Mouse (Mus musculus) kidney, adult 8-10 months (tissue): ENCODE measurements at regions not wholly inside any gene's neighbourhood (a gene's known extent, or its start where the extent isn't known, plus 50 kb on each side); places are given as distances from the start of the nearest gene placed in this dataset.

Experiments used
- DNase-seq, 2 experiments: peaks; one replicate each; pipeline ENCODE4 v3.0.0; 2022

DNA sequence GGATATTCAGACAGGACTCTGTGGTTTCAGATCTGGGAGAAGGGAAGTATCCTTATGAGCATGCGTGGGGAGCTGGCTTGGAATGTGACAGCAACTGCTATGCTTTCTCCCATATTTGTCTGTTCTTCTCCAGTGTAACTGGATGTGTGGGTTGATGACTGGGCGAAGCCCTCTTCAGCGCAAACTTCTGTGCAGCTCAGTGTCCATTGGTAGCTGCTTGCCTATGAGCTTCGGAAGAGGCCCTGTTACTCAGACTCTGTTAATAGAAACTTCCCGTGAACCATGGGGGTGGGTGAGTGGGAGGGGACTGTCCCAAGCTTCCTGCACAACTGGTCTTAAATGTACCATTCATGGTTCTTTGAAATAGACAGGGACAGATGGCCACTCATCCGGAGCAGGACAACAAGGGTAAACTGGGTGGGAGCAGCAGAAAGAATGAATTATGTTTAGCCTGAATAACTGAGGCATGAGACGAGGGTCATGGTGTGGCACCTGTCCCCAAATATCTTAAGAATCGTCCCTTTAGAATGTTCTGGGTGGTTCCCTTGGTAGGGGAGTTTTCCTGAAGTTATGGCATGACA is 141.1 kb upstream of the Plxnc1 start:
- DNase-seq = no peak

DNA sequence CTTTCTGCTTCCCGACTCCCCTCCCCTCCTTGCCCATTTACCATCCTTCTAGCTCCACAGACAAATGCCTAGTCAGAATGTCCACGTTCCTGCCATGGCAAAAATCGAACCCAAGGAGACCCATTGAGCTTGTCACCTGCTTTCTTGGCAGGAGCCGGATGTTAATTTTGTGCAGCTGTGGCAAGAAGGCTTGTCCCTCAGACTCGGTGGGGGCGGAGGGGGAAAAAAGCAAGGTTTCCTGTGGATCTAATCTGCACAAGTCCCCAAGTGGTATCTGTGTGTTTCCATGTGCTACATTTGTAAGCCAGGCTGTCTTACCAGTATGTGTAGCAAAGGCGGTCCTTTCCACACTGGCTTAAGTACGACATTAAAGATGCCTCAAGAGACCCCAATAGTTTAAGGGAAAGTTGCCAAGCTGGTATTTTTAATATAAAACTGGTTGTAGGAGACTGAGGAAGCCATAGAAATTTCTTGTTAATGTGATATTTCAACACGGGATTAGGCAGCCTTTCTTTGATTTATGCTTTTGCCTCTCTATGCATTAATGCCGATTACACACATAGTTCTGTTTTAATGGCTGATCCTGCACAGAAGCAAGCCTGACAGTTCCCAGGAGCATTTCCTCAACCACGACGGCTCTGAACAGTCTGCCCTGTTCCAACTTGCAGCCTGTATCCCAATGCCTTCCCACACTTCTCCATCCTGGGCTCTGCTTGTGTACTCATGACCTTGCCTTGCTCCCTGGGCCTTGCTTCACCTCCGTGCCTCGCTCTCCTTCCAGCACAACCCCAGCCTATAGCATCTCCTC is 138.9 kb upstream of the Plxnc1 start:
- DNase-seq = no peak

DNA sequence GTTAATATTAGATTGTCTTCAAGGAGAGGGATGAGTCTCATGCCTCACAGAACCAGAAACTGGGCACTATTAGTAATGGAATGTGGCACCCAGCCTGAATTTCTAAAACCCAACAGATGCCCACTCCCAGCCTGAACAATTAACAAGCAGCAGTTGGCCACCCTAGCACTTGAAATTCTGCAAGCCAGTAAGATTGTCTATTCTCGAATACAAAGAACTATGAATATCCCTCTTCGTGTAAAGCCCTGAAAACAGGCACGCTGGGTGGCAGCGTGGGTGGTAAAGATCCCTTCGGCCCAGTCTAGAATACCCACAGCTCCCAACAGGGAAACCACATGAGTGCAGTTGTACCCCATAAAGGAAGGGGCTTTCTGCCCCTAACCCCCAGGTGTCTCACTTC is 138.0 kb upstream of the Plxnc1 start:
- DNase-seq = no peak

DNA sequence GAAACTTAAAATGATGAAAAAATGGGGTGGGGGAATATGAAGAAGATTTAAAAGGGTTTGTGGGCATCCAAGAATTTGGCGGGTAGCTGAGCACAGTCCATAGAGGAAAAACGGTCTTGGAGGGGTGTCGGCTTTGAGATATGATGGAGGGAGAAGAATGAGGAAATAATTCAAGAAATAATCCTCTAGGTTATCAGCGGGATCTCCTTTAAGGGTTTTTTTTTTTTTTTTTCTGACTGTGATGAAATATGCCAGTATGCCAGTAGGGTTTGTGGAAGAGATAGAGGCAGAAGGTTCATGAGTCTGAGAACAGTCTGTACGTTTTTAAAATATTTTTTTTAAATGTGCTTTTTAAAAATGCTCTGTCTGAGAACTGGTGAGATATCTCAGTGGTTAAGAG is 135.3 kb upstream of the Plxnc1 start:
- no peak for DNase-seq

DNA sequence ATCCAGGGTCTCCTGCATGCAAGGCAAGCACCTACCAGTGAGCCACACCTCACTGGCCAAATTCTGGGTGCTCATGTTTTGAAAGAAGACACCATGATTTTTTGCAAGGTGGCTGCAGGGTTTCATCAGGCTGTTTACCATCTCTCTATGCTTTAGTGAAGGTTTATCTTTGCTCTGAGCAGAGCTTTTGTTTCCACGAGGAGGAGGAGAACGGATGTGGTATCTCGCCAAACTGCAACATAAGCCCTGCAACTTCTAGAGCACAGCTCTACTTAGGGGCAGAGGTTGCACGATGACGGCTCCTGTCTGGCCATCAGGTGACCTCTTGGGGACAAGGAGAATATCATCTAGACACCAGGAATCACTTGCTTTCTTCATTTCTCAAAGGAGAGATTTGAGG is 131.8 kb upstream of the Plxnc1 start:
- no peak for DNase-seq

DNA sequence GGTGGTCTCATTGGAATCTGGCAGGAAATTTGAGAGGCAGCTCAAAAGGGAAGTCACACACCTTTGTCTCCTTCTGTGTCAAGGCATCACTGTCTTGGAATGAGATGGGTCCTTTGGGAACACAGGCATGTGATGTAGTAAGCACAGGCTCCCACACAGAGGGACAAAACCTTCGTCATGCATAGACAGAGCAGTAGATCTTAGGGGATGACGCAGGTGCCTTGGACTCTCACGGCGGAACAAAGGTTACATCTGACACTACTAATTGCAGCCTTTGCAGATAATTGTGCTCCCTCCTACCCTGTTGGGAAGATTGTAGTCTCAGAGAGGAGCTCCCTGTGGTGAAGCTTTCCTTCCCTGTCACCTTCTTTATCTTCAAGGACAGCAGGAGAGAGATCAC is 131.3 kb upstream of the Plxnc1 start:
- DNase-seq = no peak

DNA sequence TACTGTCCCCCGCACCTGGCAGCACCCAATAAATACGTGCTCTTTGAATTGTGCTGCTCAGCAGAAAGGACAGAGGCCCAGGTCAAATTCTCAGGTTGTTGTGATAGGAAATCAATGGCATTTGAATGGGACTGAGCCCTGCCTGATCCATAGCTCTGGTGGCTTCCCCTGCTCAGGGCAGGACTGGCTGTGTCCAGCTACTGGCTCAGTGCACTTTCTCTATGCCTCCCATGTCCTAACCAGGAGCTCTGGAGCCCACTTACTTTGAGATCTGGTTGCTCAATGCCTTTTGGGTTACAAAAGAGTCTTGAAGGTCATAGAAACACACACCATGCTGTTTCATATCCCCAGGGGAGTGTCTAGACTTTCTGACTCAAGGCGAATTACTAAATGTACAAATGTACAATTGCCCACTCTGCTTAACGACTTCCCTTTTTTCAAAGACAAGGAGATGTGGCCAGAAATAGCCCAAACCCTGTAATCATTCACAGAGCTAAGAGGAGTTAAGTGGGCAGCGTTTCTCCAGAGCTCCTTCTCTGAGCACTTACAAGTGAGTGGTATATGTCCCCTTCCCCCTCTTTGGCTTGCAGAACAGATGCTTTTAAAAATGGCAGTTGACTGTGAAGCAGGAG is 130.4 kb upstream of the Plxnc1 start:
- no peak for DNase-seq

DNA sequence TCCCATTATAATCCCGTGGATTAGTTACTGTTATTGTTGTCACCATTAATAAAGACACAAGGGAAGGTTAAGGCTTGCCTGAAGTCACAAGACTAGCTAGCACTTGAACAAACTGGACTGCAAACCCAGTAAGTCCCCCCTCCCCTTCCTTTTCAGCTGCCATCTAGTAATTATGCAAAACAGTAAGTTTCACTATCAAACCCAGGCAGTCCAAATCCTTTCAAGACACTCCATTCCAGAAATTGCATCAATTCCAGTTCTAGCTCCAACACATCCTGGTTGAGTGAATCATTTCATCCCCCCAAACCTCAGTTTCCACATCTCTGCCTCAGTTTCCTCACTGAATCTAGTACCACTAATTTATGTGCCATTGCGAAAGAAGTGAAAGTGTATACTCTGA is 129.7 kb upstream of the Plxnc1 start:
- DNase-seq = no peak

DNA sequence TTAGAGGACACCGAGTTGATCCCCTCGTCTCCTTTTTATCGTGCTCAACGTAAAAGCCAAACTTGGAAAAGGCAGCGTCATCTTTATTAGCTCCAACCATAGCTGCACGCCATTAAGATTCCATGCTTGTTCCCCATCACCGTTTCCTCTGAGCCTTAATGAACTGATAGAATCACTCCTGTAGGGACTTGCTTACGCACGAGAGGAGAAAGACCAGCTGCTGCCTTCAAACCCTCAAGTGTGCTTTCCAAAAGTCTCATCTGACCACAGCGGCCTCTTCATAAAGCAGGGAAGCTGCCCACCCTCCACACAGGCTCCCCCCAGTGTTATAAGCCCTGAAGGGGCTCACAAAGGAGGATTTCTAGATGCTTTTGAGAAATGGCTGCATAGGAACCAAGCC is 123.3 kb upstream of the Plxnc1 start:
- DNase-seq = no peak

DNA sequence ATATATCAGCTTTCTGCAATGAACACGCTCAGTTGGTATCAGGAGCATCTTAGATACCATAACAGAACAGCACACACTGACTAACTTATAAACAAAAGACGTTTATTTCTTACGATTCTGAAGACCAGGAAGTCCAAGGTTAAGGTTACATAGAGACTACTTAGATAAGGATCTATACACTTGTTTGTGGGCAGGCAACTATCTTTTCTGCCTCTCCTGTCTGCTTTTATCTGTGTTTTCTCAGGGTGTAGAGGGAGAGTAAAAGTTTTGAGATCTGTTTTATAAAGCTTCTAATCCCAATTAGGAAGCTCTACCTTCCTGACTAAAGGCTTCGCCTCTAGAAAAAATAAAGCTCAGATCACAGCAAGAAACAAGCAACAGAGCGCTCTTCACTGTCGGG is 122.1 kb upstream of the Plxnc1 start:
- no peak for DNase-seq

DNA sequence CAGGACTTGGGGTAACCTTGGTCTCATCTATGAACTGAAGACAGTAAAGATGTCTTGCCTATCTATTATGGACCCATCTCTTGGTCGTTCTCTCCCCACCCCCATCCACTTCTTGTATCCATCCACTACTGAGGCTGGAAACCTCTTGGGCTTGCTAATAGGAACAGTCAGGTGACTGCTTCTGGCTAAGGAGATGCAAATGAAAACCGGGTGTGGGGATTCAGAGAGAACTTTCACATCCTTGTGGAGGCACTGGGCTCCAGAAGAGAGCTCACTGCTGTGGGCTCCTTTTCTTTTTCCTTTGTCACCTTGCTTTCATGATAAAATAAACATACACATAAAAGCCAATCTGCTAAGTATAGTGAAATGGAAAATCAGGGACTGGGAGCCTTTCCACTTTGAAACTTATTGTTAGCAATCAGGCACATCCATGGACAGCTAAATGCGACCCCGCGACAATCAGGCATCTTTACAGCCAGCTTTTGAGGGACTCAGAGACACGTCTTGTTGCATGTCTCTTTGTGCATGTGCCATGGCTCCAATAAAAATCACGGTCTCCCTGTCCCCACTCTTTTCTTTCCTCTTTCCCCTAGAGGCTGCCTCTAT is 115.0 kb upstream of the Plxnc1 start:
- DNase-seq = no peak

DNA sequence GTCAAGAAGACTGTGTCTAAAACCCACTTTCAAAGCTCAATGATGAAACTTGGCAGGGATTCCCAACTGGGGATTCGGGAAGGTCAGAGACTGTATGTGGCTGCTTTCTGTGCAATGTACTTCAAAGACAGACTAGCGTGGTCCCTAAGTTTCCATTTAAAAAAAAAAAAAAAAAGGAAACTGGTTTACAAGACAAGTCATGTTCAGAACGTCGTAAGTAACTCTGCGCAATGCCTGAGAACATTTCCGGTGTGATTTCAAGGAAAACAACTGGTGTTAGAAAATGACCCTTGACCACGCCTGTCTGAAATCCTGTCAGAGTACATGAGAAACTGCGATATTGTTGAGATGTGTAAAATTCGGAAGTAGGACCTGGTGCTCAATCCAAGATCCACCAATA is 114.4 kb upstream of the Plxnc1 start:
- no peak for DNase-seq

DNA sequence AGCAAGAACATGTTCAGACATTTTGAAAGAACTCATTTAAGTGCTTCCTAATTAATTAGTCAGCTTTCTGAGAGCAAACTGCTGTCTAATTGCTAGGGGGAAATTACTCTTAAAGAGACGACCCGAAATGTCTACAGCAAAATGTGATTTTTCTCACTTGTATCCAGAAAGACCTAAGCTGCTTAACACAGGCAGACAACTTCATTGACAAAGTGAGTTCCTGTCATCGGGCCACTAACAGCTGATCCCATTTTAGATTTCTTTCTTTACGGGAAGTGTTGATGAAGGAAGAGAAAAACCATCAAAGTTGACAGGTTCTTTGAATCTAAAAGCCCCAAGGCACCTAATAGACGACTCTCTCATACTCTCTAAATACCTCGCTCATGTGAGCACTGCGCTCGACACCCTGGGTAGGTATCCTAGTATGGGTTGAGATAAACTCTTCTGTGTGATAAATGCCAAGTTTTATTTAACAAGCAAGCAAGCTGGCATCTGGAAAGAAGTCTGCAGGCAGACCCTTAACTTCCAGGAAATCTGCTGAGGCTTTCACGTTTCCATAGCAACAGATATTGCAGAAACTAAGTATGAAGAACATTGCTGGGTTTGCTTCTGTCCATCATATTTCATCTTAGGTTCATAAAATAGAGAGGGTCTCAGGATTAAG is 112.5 kb upstream of the Plxnc1 start:
- DNase-seq = no peak

DNA sequence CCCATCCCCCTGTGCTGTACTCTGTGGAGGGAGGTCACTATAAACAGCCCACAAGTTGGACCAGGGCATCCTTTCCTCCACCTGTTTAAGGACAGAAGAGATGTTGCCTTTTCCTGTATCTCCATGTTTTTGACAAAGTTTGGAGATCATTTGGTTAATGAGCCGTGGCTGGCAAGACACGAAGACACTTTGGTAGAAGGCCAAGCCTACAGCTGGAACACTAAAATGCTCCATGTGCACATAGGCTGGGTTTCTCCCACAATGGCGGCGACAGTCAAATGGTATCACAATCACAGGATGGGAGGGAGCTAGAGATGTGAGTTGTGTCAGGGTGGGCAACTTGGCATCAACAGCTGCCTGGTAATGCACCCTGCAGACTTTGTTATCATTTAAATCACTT is 111.9 kb upstream of the Plxnc1 start:
- DNase-seq = no peak

DNA sequence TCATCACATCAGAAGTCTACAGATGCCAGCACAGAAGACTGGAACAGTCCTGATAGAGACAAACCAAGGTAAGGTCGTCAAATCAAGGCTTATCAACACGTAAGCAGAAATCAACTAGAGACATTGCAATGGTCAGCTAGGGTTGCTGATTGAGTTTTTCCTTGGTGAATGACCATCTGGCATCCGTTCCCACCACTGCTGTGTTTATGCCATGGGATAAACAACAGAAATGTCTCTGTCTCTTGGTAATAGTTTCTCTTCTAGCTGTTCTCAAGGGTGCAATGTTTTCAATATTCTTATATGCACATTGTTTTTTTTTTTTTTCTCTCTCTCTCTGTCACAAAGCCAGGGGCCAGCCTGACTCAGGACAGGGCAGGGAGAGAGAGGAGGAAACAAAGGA is 110.2 kb upstream of the Plxnc1 start:
- DNase-seq = no peak

DNA sequence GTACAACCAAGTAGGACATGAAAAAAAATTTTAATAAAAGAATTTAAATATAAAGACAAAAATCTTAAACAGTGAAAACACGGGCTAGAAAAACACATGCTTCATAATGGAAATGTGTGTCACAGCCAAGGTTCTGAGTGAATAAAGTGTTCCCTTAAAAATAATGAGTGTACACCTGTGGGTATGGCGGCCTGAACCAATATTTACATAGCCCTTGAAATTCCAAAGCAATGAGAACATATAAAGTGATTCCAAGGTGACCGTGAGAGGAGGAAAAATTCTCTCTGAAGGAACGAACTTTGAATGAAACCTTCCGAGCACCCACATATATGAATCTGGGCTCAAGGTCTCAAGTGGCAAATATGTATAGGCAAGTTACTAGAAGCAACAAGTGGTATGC is 104.2 kb upstream of the Plxnc1 start:
- no peak for DNase-seq

DNA sequence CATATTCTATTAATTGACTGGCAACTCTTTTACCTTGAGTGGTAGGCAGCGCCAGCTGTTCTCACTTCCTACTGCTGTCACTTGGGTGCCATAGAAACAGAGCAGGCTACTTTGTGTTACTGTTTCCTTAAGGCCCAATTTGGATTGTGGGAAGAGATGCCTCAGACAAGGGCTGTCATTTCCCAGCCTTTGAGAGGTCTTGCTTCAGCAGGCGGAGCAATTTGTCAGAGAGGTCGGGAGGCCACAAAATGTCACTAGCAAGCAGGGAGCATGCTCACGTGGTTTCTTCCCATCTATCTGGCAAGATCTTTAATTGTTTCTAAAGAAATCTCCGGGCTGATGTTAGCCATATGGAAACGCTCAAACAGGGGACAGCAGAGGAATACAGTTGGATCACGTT is 99.3 kb upstream of the Plxnc1 start:
- peak; percentile 6 to 8 for DNase-seq

DNA sequence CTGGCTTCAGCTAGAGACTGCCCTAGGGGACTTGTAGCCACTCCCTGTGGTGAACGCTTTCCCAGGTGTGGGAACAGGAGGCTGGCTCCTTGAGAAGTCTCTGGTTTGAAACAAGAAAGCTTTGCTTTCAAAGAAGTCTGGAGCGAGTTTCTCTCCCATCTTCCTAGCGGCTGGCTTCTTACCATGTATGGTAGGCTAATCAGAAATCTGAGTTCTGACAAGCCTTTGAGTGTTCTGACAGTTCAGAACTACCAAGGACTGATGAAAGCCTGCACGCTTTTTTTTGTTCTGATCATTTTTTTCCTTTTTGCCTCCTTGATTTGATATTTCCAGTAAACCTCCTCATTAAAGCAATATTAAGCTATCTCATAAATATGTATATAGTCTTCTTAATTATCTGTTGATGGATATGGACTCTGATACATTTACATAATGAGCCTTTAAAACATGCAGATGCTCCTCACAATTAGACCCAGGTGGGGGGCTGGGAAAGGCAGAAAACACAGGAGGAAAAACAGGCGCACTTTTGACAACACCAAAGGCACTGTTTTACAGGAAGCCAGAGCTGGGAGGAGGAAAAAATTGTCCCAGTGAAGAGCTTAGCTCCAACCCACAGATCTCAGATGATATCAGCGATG is 95.7 kb upstream of the Plxnc1 start:
- DNase-seq = no peak

DNA sequence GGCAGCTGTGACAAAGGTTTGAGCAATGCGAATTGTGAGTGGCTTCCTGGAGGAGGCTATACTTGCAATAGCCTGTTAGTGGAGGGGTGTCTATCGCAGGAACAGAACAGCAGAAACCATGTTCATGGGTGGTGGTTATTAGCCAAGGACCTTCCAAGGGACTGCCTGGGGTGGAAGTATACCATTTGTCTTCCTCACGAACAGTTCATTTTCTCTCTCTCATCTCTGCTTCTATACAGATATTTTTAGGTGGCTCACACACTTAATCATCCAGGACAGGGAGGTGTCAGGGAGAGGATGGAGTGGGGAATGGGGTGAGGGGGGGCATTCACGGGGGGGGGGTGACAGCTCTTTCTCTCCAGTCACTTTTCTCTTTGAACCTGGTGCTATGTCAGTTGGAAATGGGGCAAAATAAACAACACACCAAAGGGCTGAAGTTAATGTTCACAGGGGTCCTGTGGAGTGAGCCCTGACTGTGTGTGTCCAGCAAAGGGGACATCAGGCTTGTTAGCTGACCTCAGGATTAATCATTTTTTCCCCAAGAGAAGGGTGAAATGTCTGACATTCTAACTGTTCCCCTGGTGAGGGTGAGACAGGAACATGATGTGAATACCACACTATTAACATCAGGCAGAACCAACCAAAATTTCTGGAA is 91.5 kb upstream of the Plxnc1 start:
- no peak for DNase-seq

DNA sequence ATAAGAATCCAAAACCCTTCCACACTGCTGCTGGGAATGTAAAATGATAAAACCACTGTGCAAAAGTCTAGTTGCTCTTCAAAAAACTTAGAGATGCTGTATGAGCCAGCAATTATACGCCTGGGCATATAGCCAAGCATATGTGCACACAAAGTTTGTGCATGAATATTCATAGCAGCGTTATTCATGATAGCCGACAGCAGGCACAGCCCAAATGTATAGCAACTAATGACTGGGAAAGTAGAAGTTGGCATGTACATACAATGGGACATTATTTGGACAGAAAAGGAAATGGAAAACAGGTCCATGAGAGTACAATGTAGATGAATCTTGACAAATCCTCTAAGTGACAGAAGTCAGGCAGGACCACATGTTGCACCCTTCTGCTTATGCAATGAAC is 90.7 kb upstream of the Plxnc1 start:
- no peak for DNase-seq

DNA sequence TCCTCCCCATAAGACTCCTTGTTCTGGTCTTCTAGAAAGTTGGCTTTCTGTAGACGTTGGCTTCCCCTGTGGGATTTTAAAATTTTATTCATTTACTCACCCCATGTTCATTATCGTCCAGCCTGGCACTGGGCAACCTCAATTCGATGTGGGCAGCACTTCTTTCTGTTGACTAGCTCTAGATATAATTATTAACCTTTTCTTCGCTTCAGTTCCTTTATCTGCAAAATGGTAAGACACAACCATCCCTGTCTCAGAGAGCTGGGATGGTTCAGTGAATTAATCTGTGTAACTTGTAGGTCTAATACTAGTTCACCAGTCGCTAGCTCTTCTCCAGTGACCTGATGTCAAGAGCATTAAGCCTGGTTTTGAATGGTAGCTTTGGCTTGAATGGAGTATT is 89.9 kb upstream of the Plxnc1 start:
- DNase-seq = peak; percentile 40 to 43
